Mouse (Mus musculus) NIH3T3 (cell line): ENCODE results near the gene Alg2.

ENCODE experiments used
- DNase-seq: peaks from one replicate; pipeline ENCODE4 v3.0.0-alpha.2; 2012; ENCODE audit warnings: low read depth

Gene Alg2

DNA sequence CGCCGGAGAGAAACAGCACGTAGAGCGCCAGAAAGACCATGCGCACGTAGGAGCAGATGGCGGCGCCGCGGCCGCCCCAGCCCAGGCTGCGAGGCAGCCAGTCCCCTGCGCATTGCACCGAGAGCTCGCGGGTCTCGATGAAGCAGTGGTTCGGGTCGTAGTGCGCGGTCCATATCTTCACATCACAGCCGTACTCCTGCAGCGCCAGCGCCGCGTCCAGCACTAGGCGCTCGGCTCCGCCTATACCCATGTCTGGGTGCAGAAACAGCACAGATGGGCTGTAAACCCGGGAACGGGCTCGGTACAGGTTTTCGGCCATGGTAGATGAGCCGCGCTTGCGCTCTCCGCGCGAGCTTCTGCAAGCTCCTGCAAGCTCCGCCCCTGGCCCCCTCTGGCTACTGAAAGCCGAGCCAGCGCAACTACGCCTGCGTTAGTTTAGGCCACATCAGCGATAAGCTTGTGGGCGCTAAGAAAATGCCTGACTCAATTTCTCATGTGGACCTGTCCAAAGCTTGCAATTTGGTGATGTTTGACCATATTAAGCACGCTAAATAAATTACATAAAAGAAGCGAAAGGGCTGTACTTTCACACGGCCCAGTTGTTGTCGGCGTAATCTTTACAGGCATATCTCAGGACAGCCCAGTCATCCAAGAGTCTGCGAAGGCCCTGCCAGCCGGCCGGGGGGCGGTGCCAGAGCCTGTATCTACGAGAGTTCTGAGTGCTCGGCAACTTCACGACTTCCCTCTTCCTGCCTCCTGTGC is at the start of gene Alg2, which contains the start of gene Sec61b:
Alg2 (minus strand) TSS at position 366 of the 762 bp plus-strand sequence.
Sec61b (plus strand) TSS at position 691 of the 762 bp plus-strand sequence.
- peak; percentile 97 for DNase-seq

GRCm38 (mm10) chr4:47521884-47522605 is 47.9 kb upstream of the Alg2 start:
- peak; percentile 75 for DNase-seq

DNA sequence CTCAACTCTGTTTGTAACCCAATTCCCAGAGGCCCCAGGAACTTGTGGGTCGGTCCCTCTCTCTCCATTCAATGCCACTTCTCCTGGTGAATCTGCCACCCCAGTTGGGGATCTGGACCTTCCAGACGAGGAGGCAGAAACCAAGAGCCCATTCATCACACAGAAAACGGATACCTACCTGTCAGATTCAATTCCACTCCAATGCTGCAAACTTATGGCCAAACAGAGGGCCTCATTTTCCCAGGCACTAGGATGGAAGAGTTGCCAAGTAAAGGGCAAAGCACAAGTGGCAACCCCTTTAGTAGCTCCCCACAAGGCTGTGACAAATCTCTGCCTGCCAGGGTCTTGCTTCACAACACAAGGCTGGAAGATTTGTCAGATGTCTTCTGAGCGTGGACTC is 45.9 kb upstream of the Alg2 start:
- no peak for DNase-seq

GRCm38 (mm10) chr4:47518551-47519181 is 44.5 kb upstream of the Alg2 start:
- DNase-seq: no peak

DNA sequence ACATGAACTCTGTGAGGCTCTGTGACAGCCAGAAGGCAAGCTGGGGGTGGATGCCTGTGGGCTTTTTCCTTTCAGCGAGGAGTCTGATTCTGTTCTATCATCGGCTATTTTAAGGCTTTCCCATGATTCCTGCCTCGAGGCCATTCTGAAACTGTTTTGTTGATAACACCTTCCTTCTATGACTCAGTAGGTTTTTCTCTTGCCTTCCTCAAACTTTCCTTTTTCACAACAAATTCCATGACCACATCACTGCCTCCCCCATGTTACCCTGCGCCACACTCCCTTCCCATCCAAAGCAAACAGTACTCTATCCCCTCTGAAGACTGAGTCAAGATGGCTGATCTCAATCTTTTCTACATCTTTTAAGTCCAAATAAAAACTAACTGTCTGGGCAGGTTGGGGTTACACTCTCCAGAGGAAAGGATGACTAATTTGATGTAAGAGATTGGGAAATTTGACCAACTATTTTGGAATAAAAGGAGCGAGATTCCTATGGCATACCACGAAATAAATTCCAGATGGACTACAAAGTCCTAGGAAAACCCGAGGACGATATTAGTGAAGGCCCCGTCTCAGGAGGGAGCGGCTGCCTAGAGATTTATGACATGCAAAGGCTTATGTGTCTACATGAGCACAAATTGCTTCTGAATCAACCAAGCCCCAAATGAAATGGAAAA is 30.8 kb upstream of the Alg2 start:
- DNase-seq: peak; percentile 85

GRCm38 (mm10) chr4:47503045-47503444 is 28.9 kb upstream of the Alg2 start:
- no peak for DNase-seq

- peak; percentile 78 for DNase-seq
These were observed 28.4 kb upstream of the Alg2 start for GRCm38 (mm10) chr4:47502546-47502971.

GRCm38 (mm10) chr4:47499121-47499545 is 25.0 kb upstream of the Alg2 start:
- no peak for DNase-seq

DNA sequence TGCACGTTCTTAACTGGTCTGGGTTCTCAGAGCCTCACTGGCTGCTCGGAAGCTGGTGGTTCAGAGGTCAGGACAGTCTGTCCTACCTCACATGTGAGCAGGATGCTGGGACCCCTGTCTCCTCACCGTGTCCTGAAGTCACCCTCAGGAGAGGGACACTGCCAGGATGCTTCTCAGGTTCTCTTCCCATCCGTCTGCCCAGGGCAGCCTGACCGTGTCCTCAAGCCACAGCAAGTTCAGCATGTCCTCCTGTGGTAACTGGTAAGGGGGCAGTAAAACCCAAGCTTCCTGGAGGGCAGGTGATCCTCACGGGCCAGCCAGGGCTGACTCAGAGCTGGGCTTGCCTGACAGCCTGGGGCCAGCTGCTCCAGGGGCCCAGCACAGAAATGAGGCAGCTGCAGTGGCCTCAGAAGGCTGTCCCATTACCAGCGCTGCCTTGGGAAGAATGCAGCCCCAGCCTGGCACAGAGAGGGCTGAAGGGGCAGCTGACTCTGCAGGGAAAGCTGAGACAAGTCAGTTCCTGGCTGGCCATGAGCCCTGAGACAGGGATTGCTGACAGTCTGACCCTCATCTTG is 23.8 kb upstream of the Alg2 start:
- peak; percentile 10 for DNase-seq

DNA sequence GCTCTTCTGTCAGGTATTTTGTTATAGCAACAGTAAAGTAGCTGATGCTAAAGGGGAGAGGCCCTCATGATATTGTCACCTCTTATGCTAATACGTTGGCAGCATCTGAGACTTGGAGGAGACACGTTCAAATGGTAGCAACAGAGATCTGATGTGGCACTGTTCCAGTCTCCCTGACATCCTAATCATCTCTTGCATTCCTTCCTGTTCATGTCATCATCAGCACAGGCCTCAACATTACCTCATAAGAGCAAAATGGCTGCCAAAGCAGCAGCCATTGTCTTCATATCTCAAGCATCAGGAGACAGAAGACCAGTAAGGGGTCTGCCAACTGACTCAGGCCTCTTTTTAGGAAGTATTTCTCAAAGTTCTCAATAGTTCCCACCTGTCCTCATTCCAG is 20.6 kb upstream of the Alg2 start:
- DNase-seq: peak; percentile 22

- DNase-seq: peak; percentile 9
These were observed 20.0 kb upstream of the Alg2 start for GRCm38 (mm10) chr4:47494137-47494536.

GRCm38 (mm10) chr4:47493456-47493855 is 19.3 kb upstream of the Alg2 start:
- DNase-seq: no peak

DNA sequence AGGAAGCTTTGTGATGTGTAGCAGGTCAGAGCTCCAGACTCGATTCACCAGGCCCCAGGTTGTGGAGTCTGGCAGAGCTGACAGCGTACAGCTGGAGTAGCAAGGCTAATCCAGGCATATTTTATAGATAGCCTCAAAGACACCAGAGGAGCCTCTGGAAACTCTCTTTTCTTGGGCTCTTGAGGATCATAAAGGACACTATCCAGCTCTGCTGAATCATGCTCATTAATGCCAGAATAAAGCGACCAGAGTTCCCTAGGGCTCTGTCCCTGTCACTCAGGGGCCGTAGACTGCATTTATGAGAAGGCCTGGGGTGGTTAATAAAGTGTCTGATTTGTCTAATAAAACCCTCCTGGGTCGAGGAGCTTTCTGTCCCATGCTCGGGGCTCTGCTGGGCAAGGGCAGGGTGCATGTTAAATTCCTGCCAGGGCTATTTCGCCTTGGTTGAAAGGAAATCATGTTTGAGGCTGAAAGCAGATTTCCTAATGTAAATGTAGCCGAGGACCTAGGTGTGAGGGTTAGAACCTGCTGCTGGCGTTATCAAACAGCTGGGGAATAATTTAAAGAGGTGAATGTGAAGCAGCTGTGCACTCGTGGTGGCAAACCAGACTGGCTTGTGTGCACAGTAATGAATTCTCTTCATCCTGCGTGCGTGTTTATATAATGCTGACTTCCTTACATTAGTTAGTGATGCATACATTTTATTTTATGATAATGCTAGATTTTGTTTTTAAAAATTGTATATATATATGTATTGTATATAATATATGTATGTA is 18.4 kb upstream of the Alg2 start:
- no peak for DNase-seq

DNA sequence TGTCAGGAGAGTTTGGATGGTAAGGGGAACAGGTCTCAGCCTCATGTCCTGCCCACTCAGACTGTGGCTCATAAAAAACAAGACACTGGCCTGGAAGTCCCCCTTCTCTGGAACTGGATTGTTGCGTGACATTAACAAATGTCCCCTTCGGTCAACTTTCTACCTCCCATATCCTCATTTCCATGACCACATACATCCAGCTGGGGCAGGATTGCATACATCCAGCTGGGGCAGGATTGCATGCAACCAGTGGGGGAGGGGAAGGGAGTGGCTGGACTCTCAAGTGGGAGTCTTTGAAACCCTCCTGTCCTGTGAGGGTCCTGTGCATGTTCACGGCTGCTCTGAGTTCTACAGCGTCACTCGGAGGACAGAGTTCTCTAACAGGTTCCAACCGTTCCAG is 17.1 kb upstream of the Alg2 start:
- DNase-seq: no peak

- DNase-seq: no peak
These were observed 6.4 kb upstream of the Alg2 start for GRCm38 (mm10) chr4:47480576-47480975.

GRCm38 (mm10) chr4:47480095-47480494 is 6.0 kb upstream of the Alg2 start:
- no peak for DNase-seq

DNA sequence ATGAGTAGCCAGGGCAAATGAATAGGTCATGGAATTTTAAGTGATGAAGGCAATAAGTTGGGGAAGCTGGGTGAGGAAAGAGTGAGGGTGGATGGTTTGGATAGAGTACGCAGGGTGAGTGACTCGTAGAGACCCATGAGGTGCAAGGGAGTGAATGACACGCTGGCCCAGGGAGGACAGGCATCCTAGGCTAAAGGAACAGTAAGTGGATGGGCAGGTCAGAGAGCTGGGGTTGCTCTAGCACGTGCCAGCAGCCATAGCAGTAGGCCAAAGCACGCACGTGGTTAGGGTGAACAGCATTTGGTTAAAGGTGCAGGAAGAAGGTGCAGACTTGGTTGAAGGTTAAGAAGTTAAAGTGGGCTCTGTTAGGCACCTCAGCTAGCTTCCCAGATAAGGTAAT is 3.4 kb upstream of the Alg2 start:
- DNase-seq: no peak

DNA sequence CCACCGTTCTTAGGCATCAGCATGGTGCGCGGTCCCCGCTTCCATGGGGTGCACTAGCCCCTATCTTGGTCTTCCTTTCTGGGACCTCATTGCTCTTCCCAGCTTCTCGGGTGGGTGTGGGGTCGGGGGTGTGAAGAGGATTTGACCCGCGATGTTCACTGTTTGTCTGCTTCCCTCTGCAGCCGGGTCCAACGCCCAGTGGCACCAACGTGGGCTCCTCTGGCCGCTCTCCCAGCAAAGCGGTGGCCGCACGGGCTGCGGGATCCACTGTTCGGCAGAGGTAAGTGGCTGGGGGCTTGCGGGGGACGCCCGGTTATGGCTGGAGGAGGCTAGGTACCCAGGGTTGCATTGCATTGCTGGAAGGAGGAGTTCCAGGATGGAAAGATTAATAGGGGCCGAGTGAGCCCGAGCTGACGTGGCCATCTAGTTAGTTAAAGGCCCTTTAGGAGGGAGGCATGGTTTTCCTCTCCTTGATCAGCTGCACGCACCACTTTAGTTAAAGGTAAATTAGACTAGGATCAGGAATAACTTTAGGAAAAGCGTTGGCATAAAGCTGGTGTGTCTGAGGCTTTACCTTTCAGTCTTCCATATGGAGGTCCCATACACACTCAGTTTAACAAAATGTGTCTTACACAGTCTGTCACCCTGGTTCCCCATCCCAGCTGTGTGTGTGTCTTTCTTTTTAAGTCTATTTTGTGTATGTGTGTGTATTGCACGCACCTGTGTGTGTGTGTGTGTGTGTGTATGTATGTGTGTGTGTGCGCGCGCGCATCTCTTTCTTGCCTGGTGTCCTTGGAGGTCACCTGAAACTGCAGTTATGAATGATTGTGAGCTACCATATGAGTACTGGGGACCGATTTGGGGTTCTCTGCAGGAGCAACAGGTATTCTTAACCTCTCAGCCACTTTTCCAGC is 854 bp upstream of the Alg2 start:
- DNase-seq: peak; percentile 40

GRCm38 (mm10) chr4:47473586-47473967 is 556 bp downstream of the Alg2 start:
- DNase-seq: no peak

GRCm38 (mm10) chr4:47467196-47467595 is 6.9 kb downstream of the Alg2 start:
- DNase-seq: no peak
